13 mouse cellular contexts compared by ENCODE assay signal in the genomic region with DNA sequence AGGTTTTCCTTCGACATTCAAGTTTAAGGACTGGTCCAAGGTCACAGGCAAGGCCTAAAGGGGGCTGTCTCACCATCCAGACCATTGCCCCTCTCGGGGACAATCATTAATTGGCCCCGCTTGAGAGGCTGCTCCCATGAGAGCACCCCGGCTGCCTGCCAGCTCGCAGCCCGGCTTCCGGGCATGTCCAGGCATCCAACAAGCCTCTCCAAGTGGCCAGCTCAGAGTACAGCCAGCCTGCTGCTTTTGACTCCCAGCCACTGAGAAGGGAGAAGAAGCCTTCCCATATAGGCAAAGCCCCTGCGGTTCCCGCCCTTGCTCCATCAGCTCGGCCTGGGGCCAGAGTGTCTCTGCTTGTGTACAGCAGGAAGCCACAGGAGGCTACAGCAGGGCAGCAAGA. TPM values are rescaled to one million over a fixed set of nuclear protein-coding genes. Genes with fewer than 3 reads are reported as not detected.
DNase-seq lines count a peak whose midpoint lies in the region; ATAC-seq lines count a peak whose summit lies in the region.
"Had no signal": no experiment of that assay in that cellular context is flagged by ENCODE, and none has a peak within 500 bp of the region (broad histone marks: within the 10 kb centered on the region; RNA-seq: fewer than 3 reads in every experiment).

No protein-coding gene starts in this region.

- no peak overlapping the region for H3K9ac ChIP-seq in kidney, embryonic 16.5 days (replicated peaks; ENCODE audit: low read length)

- H3K27ac ChIP-seq in kidney, embryonic 16.5 days (ENCODE audit: low read length): no peak overlapping the region
- H3K27ac ChIP-seq: stomach, postnatal 0 days had no signal

- no peaks in the 10 kb centered on the region for H3K36me3 ChIP-seq in kidney, embryonic 16.5 days (ENCODE audit: insufficient read depth, low read length)

- H3K27me3 ChIP-seq in kidney, embryonic 16.5 days (ENCODE audit: insufficient read depth, low read length): no peaks in the 10 kb centered on the region

- DNase-seq in adrenal gland, postnatal 10 days: peak; percentile 70
- no peak for DNase-seq in adrenal gland, adult 18-20 months (ENCODE audit: low spot score in 2 of 2)
- DNase-seq in kidney, adult 18-20 months: peak; percentile 57
- DNase-seq in 3134 (ENCODE audit: extremely low read depth, insufficient read length, low spot score): peak; percentile 87
- peak; percentile 72 for DNase-seq in kidney, postnatal 10 days
- no peak for DNase-seq in frontal cortex, postnatal 25 days (ENCODE audit: low spot score in 2 of 2)
- no peak for DNase-seq in spleen, adult 12 weeks (ENCODE audit: low spot score)

- ATAC-seq in kidney, embryonic 16.5 days (ENCODE audit: low FRiP score, low TSS enrichment): no peak
- ATAC-seq: midbrain, embryonic 16.5 days had no signal

- no peaks in the 10 kb centered on the region for H3K9me3 ChIP-seq in kidney, embryonic 16.5 days (ENCODE audit: low read length)

- H3K4me1 ChIP-seq in kidney, embryonic 16.5 days (ENCODE audit: insufficient read depth, low read length): 0 out of 2 replicates have a peak, but pooled peaks cover 4% of the 10 kb centered on the region

- H3K4me3 ChIP-seq in kidney, embryonic 16.5 days (ENCODE audit: low read length): no peak overlapping the region

- no peak overlapping the region for H3K4me2 ChIP-seq in kidney, embryonic 16.5 days (replicated peaks; ENCODE audit: low read depth, low read length)

- whole genome bisulfite sequencing in kidney, embryonic 16.5 days: 60% methylated on average over 10 of the region's 10 CpGs

RNA-seq across cellular contexts. Expression of a gene that starts 26.5 kb away (rescaled TPM):
- total RNA-seq in adrenal gland, postnatal 10 days (2021): under 1 TPM; 0.18 to 0.27 TPM
- total RNA-seq in adrenal gland, adult 18-20 months (2021): under 1 TPM; 0.48 to 0.50 TPM
- 21.2 and 22.5 TPM in 2 replicates for polyA plus RNA-seq in kidney, embryonic 16.5 days (2015; fragmentation: Nextera tagmentation; extraction: Ambion mirVana)

RNA-seq across cellular contexts. Expression of a gene that starts 52.8 kb away (rescaled TPM):
- not detected for total RNA-seq in adrenal gland, postnatal 10 days (2021)
- total RNA-seq in adrenal gland, adult 18-20 months (2021): not detected
- not detected in 2 replicates for polyA plus RNA-seq in kidney, embryonic 16.5 days (2015; fragmentation: Nextera tagmentation; extraction: Ambion mirVana)
- total RNA-seq: heart, adult 8-10 months had no signal
- polyA plus RNA-seq: intestine, embryonic 14.5 days; limb, embryonic 14.5 days; midbrain, embryonic 16.5 days; stomach, postnatal 0 days had no signal

Comparison
In these comparisons a context has a peak if more than half of its experiments do, and no peak if none do; other contexts are left out.
1. DNase-seq: peak in adrenal gland, postnatal 10 days (single experiment), kidney, adult 18-20 months (single experiment), 3134 (single experiment) and kidney, postnatal 10 days (single experiment); none in adrenal gland, adult 18-20 months (0 of 2), frontal cortex, postnatal 25 days (0 of 2) and spleen, adult 12 weeks (single experiment).